Mouse (Mus musculus) MEL (cell line): Measurements from ENCODE around the gene Rnf207. TPM values are rescaled to one million over a fixed set of nuclear protein-coding genes. Genes with fewer than 3 reads are reported as not detected.

Source experiments
- DNase-seq: peaks from one replicate; pipeline ENCODE4 v3.0.0; 2011; ENCODE audit warnings: low read depth, low spot score
- H3K27ac ChIP-seq: 2 replicates; pipeline ENCODE4 v1.5.1; 2012; ENCODE audit warnings: low read depth, mild to moderate bottlenecking, control low read depth, low read length, moderate library complexity; ENCODE audit not compliant: control insufficient read depth
- H3K27me3 ChIP-seq, 2 experiments: fragments of 150-350 bp in 1 of 2; sonication (generic) in 1 of 2; 2 replicates each; pipeline ENCODE4 v1.6.1; 2012; ENCODE audit warnings: low read length in 2 of 2, mild to moderate bottlenecking in 2 of 2, improper control_type of control experiment in 1 of 2, moderate library complexity in 1 of 2; ENCODE audit not compliant: insufficient read depth in 2 of 2, control insufficient read depth in 1 of 2
- H3K36me3 ChIP-seq, 2 experiments: 2 replicates each; pipeline ENCODE4 v1.6.1; 2012 to 2014; ENCODE audit warnings: low read length in 2 of 2, improper control_type of control experiment in 1 of 2, inconsistent platforms in 1 of 2, mild to moderate bottlenecking in 1 of 2; ENCODE audit not compliant: insufficient read depth in 2 of 2, control insufficient read depth in 1 of 2
- H3K4me1 ChIP-seq, 2 experiments: fragments of 150-350 bp in 1 of 2; sonication (generic) in 1 of 2; 2 replicates each; pipeline ENCODE4 v1.6.1; 2012; ENCODE audit warnings: low read length in 2 of 2, improper control_type of control experiment in 1 of 2, mild to moderate bottlenecking in 1 of 2; ENCODE audit not compliant: insufficient read depth in 2 of 2, control insufficient read depth in 1 of 2
- H3K4me3 ChIP-seq, 2 experiments: fragments of 150-350 bp in 1 of 2; sonication (generic) in 1 of 2; 2 replicates each; pipeline ENCODE4 v1.5.1; 2012; ENCODE audit warnings: low read depth in 2 of 2, low read length in 2 of 2, mild to moderate bottlenecking in 2 of 2, moderate library complexity in 2 of 2, control low read depth in 1 of 2, improper control_type of control experiment in 1 of 2; ENCODE audit not compliant: control insufficient read depth in 1 of 2, insufficient read depth in 1 of 2
- H3K79me2 ChIP-seq: 2 replicates; pipeline ENCODE4 v1.6.1; 2012; ENCODE audit warnings: mild to moderate bottlenecking, low read length, moderate library complexity; ENCODE audit not compliant: control insufficient read depth, poor library complexity, insufficient read depth
- H3K9ac ChIP-seq: 2 replicates; pipeline ENCODE4 v1.6.1; 2012; ENCODE audit warnings: low read depth, mild to moderate bottlenecking, control low read depth, low read length, moderate library complexity; ENCODE audit not compliant: control insufficient read depth, poor library complexity, severe bottlenecking
- H3K9me3 ChIP-seq: fragments of 150-350 bp; sonication (generic); replicated peaks from 2 replicates; pipeline ENCODE4 v1.6.1; 2012; ENCODE audit warnings: mild to moderate bottlenecking, low read length, improper control_type of control experiment, moderate library complexity; ENCODE audit not compliant: insufficient read depth
- CHD1 ChIP-seq: IDR thresholded peaks from 2 replicates; pipeline ENCODE4 v1.6.1; 2012; ENCODE audit warnings: low read depth, mild to moderate bottlenecking, inconsistent platforms, low read length, improper control_type of control experiment
- CHD2 ChIP-seq: IDR thresholded peaks from 2 replicates; pipeline ENCODE4 v1.6.1; 2011; ENCODE audit warnings: low read length, improper control_type of control experiment
- CTCF ChIP-seq, 3 experiments: IDR thresholded peaks in 2 of 3; conservative IDR thresholded peaks in 1 of 3; 2 replicates each; pipeline ENCODE4 v1.5.1; 2011 to 2012; ENCODE audit warnings: low read length in 3 of 3, low read depth in 2 of 3, mild to moderate bottlenecking in 2 of 3, improper control_type of control experiment in 1 of 3, inconsistent platforms in 1 of 3, mixed read lengths in 1 of 3, moderate library complexity in 1 of 3; ENCODE audit not compliant: control insufficient read depth in 1 of 3, insufficient read depth in 1 of 3, poor library complexity in 1 of 3, severe bottlenecking in 1 of 3
- E2F4 ChIP-seq: IDR thresholded peaks from 2 replicates; pipeline ENCODE4 v1.6.1; 2011; ENCODE audit warnings: low read depth, low read length, improper control_type of control experiment, borderline replicate concordance
- ELF1 ChIP-seq: IDR thresholded peaks from 2 replicates; pipeline ENCODE4 v1.6.1; 2014; ENCODE audit warnings: low read depth, mild to moderate bottlenecking, inconsistent platforms, low read length, improper control_type of control experiment, moderate library complexity
- EP300 ChIP-seq, 2 experiments: IDR thresholded peaks; 2 replicates each; pipeline ENCODE4 v1.6.1; 2011; ENCODE audit warnings: improper control_type of control experiment in 2 of 2, low read length in 2 of 2, low read depth in 1 of 2, mild to moderate bottlenecking in 1 of 2
- ETS1 ChIP-seq: IDR thresholded peaks from 2 replicates; pipeline ENCODE4 v1.6.1; 2012; ENCODE audit warnings: low read depth, mild to moderate bottlenecking, inconsistent platforms, low read length, improper control_type of control experiment, moderate library complexity
- GABPA ChIP-seq: IDR thresholded peaks from 2 replicates; pipeline ENCODE4 v1.6.1; 2012; ENCODE audit warnings: low read depth, mild to moderate bottlenecking, inconsistent platforms, low read length, improper control_type of control experiment, moderate library complexity
- HCFC1 ChIP-seq: IDR thresholded peaks from 2 replicates; pipeline ENCODE4 v1.6.1; 2012; ENCODE audit warnings: low read depth, mild to moderate bottlenecking, inconsistent platforms, low read length, improper control_type of control experiment, moderate library complexity
- JUND ChIP-seq: IDR thresholded peaks from 2 replicates; pipeline ENCODE4 v1.6.1; 2011; ENCODE audit warnings: low read depth, mild to moderate bottlenecking, improper control_type of control experiment, low read length
- KAT2A ChIP-seq: conservative IDR thresholded peaks from 2 replicates; pipeline ENCODE4 v1.6.1; 2012; ENCODE audit warnings: low read depth, low read length, improper control_type of control experiment, inconsistent platforms
- MAX ChIP-seq: IDR thresholded peaks from 2 replicates; pipeline ENCODE4 v1.6.1; 2011; ENCODE audit warnings: low read length, improper control_type of control experiment
- MAZ ChIP-seq: IDR thresholded peaks from 2 replicates; pipeline ENCODE4 v1.6.1; 2012; ENCODE audit warnings: low read depth, mild to moderate bottlenecking, inconsistent platforms, low read length, improper control_type of control experiment
- MEF2A ChIP-seq: IDR thresholded peaks from 2 replicates; pipeline ENCODE4 v1.6.1; 2014; ENCODE audit warnings: low read depth, mild to moderate bottlenecking, inconsistent platforms, low read length, improper control_type of control experiment; ENCODE audit not compliant: poor library complexity, insufficient replicate concordance, severe bottlenecking; ENCODE audit errors: extremely low read depth
- MYB ChIP-seq: IDR thresholded peaks from 2 replicates; pipeline ENCODE4 v1.6.1; 2011; ENCODE audit warnings: mild to moderate bottlenecking, low read depth, low read length, improper control_type of control experiment
- NELFE ChIP-seq: IDR thresholded peaks from 2 replicates; pipeline ENCODE4 v1.6.1; 2011; ENCODE audit warnings: low read depth, low read length, improper control_type of control experiment
- NRF1 ChIP-seq: IDR thresholded peaks from 2 replicates; pipeline ENCODE4 v1.6.1; 2014; ENCODE audit warnings: low read depth, mild to moderate bottlenecking, inconsistent platforms, low read length, improper control_type of control experiment, moderate library complexity; ENCODE audit not compliant: poor library complexity, insufficient read depth, severe bottlenecking
- POLR2AphosphoS5 ChIP-seq: IDR thresholded peaks from 2 replicates; pipeline ENCODE4 v1.6.1; 2012; ENCODE audit warnings: low read depth, borderline replicate concordance, mild to moderate bottlenecking, inconsistent platforms, low read length, moderate library complexity, mixed read lengths
- RAD21 ChIP-seq: IDR thresholded peaks from 2 replicates; pipeline ENCODE4 v1.6.1; 2011; ENCODE audit warnings: mild to moderate bottlenecking, low read depth, low read length, improper control_type of control experiment
- RCOR1 ChIP-seq: IDR thresholded peaks from 2 replicates; pipeline ENCODE4 v1.6.1; 2012; ENCODE audit warnings: low read depth, mild to moderate bottlenecking, inconsistent platforms, low read length, improper control_type of control experiment
- SIN3A ChIP-seq: IDR thresholded peaks from 2 replicates; pipeline ENCODE4 v1.6.1; 2012; ENCODE audit warnings: low read length, improper control_type of control experiment, inconsistent platforms
- SMC3 ChIP-seq: IDR thresholded peaks from 2 replicates; pipeline ENCODE4 v1.6.1; 2011; ENCODE audit warnings: low read depth, low read length, improper control_type of control experiment
- TBP ChIP-seq: IDR thresholded peaks from 2 replicates; pipeline ENCODE4 v1.8.0; 2011; ENCODE audit warnings: low read depth, low read length, improper control_type of control experiment
- ZC3H11A ChIP-seq: IDR thresholded peaks from 2 replicates; pipeline ENCODE4 v1.6.1; 2012; ENCODE audit warnings: low read depth, mild to moderate bottlenecking, inconsistent platforms, low read length, improper control_type of control experiment
- ZMIZ1 ChIP-seq: IDR thresholded peaks from 2 replicates; pipeline ENCODE4 v1.6.1; 2012; ENCODE audit warnings: low read depth, mild to moderate bottlenecking, inconsistent platforms, low read length, improper control_type of control experiment, moderate library complexity
- ZNF384 ChIP-seq: IDR thresholded peaks from 2 replicates; pipeline ENCODE4 v1.6.1; 2012; ENCODE audit warnings: low read depth, mild to moderate bottlenecking, inconsistent platforms, low read length, improper control_type of control experiment
- polyA plus RNA-seq, 2 experiments: library from polyadenylated mRNA; stranded (reverse) in 1 of 2; unstranded in 1 of 2; fragments of >175 nt in 1 of 2; fragments of >200 nt in 1 of 2; gene quantifications; 2 replicates each; pipeline versions ENCODE4 v1.2.1 to v1.2.4; 2012; ENCODE audit warnings: low replicate concordance in 2 of 2, low read depth in 1 of 2; ENCODE audit not compliant: insufficient read length in 2 of 2, insufficient read depth in 1 of 2, missing spikeins in 1 of 2
- total RNA-seq: library from RNA; depleted of rRNA; stranded (reverse); fragments of 300-350 nt; gene quantifications from 2 replicates; pipeline ENCODE4 v1.2.3, GENCODE M21; 2012

Gene Rnf207
- total and polyA plus RNA-seq, 3 experiments, result 0.36 TPM; not detected in 2

- no peak overlapping the region for H3K27ac ChIP-seq
- no peak overlapping the region for H3K4me3 ChIP-seq
- H3K9me3 ChIP-seq, result no peaks in the 10 kb centered on the region
- no peaks in the 10 kb centered on the region for H3K27me3 ChIP-seq
- H3K79me2 ChIP-seq, result no peaks in the 10 kb centered on the region
- H3K9ac ChIP-seq, result no peak overlapping the region
- H3K4me1 ChIP-seq, result no peaks in the 10 kb centered on the region
- TF ChIP-seq NELFE (no peak), TBP (no peak), HCFC1 (no peak), E2F4 (no peak), EP300 (IDR thresholded peaks at IDR 0.05; ENCODE audit: low read depth in 1 of 2, low read length in 2 of 2) (no peak), GABPA (no peak), MYB (no peak), ETS1 (no peak), ELF1 (no peak), ZC3H11A (no peak), SMC3 (no peak), KAT2A (no peak), SIN3A (no peak), CHD2 (no peak), RCOR1 (no peak), MAX (no peak), CTCF (IDR thresholded peaks at IDR 0.05 in 2 of 3, conservative IDR thresholded peaks at IDR 0.05 in 1 of 3; ENCODE audit: control insufficient read depth in 1 of 3, insufficient read depth in 1 of 3, low read depth in 2 of 3, low read length in 3 of 3, poor library complexity in 1 of 3, severe bottlenecking in 1 of 3) (no peak), MEF2A (no peak)
- no peak for DNase-seq
- H3K36me3 ChIP-seq, result no peaks in the 10 kb centered on the region
Observed at GRCm38 (mm10) chr4:152274681-152275131, 44.1 kb downstream of the Rnf207 start.

GRCm38 (mm10) chr4:152273621-152274236, 45.1 kb downstream of the Rnf207 start, which contains the start of gene Gpr153:
Gene Gpr153, plus strand, starts transcription at chr4:152274232.
- H3K36me3 ChIP-seq, result no peaks in the 10 kb centered on the region
- no peaks in the 10 kb centered on the region for H3K79me2 ChIP-seq
- no peak for DNase-seq
- TF ChIP-seq ZMIZ1 (no peak), JUND (no peak), POLR2AphosphoS5 (no peak), CHD1 (no peak), NELFE (no peak), NRF1 (no peak), SIN3A (no peak), MAZ (no peak), ZC3H11A (no peak), ELF1 (no peak), GABPA (no peak), RAD21 (no peak), CHD2 (no peak), ZNF384 (no peak), MEF2A (no peak), CTCF (IDR thresholded peaks at IDR 0.05 in 2 of 3, conservative IDR thresholded peaks at IDR 0.05 in 1 of 3; ENCODE audit: control insufficient read depth in 1 of 3, insufficient read depth in 1 of 3, low read depth in 2 of 3, low read length in 3 of 3, poor library complexity in 1 of 3, severe bottlenecking in 1 of 3) (no peak)
- no peaks in the 10 kb centered on the region for H3K27me3 ChIP-seq
- no peak within 1 kb of the TSS for H3K9ac ChIP-seq
- H3K9me3 ChIP-seq, result no peaks in the 10 kb centered on the region
- no peaks in the 10 kb centered on the region for H3K4me1 ChIP-seq
- H3K4me3 ChIP-seq, result no peak within 1 kb of the TSS
- H3K27ac ChIP-seq, result no peak within 1 kb of the TSS
